In the genomic region with DNA sequence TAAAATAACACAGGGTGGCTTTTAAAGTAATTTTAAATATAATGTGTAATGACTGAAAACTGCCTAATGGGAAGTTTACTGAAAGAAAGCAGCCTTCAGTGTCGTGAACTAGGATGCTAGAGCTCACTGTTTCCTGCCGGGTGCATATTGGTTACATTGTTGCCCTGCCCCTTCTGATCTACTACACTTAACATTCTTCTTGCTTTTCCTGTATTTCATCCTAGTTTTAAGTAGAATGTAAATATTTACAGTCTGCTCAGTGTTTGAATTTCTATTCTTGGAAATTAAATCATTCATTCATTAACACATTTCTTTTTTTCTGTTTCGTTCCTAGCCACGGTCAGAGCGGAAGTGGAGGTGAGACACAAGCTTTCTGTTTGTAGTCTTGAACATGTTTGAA, we compare ENCODE assay signal across 22 mouse cellular contexts.
A peak's percentile ranks its signal among the peaks of the same experiment; 100 is the strongest.
DNase-seq lines count a peak whose midpoint lies in the region; ATAC-seq and TF ChIP-seq lines count a peak whose summit lies in the region.
"Had no signal": no experiment of that assay in that cellular context is flagged by ENCODE, and none has a peak within 500 bp of the region (broad histone marks: within the 10 kb centered on the region; RNA-seq: fewer than 3 reads in every experiment).

No protein-coding gene starts in this region.

- 28% methylated on average over 5 of the region's 5 CpGs for WGBS in lung, embryonic 14.5 days
- 22% methylated on average over 5 of the region's 5 CpGs for WGBS in lung, adult 2 months
- WGBS in lung, embryonic 16.5 days: 25% methylated on average over 5 of the region's 5 CpGs
- 26% methylated on average over 5 of the region's 5 CpGs for WGBS in stomach, embryonic 16.5 days
- 23% methylated on average over 5 of the region's 5 CpGs for WGBS in stomach, postnatal 0 days

- no peaks in the 10 kb centered on the region for H3K36me3 ChIP-seq in lung, embryonic 14.5 days (ENCODE audit: insufficient read depth)
- no peaks in the 10 kb centered on the region for H3K36me3 ChIP-seq in lung, embryonic 16.5 days (ENCODE audit: control insufficient read depth, insufficient read depth, low read length)
- H3K36me3 ChIP-seq in stomach, embryonic 16.5 days (ENCODE audit: control insufficient read depth, insufficient read depth, low read length): no peaks in the 10 kb centered on the region
- no peaks in the 10 kb centered on the region for H3K36me3 ChIP-seq in stomach, postnatal 0 days (ENCODE audit: control insufficient read depth, insufficient read depth, low read length)
- H3K36me3 ChIP-seq: embryonic facial prominence, embryonic 10.5 days; embryonic facial prominence, embryonic 12.5 days; forebrain, embryonic 15.5 days had no signal

- peak; percentile 55 for DNase-seq in lung, embryonic 14.5 days
- no peak for DNase-seq in lung, adult 2 months
- DNase-seq in lung, postnatal 25 days (ENCODE audit: low spot score): no peak
- DNase-seq in stomach, postnatal 0 days (ENCODE audit: low spot score): no peak
- DNase-seq in thymus, postnatal 36 days: no peak
- DNase-seq: adrenal gland, adult 8-10 months; adrenal gland, postnatal 14 days; adrenal gland, postnatal 36 days; cerebellum, adult 11-12 months; cerebellum, adult 2 months; cerebellum, adult 9-10 months; cerebellum, postnatal 10 days; cerebellum, postnatal 25 days had no signal

- peak; percentile 82 for ATAC-seq in lung, embryonic 14.5 days (ENCODE audit: insufficient read depth)
- ATAC-seq in lung, embryonic 16.5 days (ENCODE audit: low read depth): peak; percentile 74
- ATAC-seq in stomach, embryonic 16.5 days (ENCODE audit: insufficient read depth, low FRiP score): no peak
- no peak for ATAC-seq in stomach, postnatal 0 days (ENCODE audit: low FRiP score, low TSS enrichment)
- ATAC-seq: activated CD4-positive, CD25-positive, alpha-beta regulatory T cell, adult 4 months; forebrain, embryonic 13.5 days; forebrain, embryonic 15.5 days; Patski had no signal

- TF ChIP-seq EP300 in stomach, postnatal 0 days (optimal IDR thresholded peaks at IDR 0.05): no peak

- no peak for TF ChIP-seq POLR2A in lung, adult 2 months (IDR thresholded peaks at IDR 0.05; ENCODE audit: borderline replicate concordance, extremely low read depth, low read depth, low read length)

- no peaks in the 10 kb centered on the region for H3K27me3 ChIP-seq in lung, embryonic 14.5 days (ENCODE audit: insufficient read depth, low read length)
- no peaks in the 10 kb centered on the region for H3K27me3 ChIP-seq in lung, embryonic 16.5 days (ENCODE audit: control insufficient read depth, insufficient read depth, low read depth, low read length)
- no peaks in the 10 kb centered on the region for H3K27me3 ChIP-seq in stomach, embryonic 16.5 days (ENCODE audit: control insufficient read depth, insufficient read depth, low read length)
- H3K27me3 ChIP-seq in stomach, postnatal 0 days (ENCODE audit: control insufficient read depth, insufficient read depth, low read length): no peaks in the 10 kb centered on the region
- H3K27me3 ChIP-seq: embryonic facial prominence, embryonic 12.5 days; forebrain, embryonic 13.5 days; forebrain, embryonic 15.5 days; Patski had no signal

- H3K4me2 ChIP-seq in lung, embryonic 14.5 days: no peak overlapping the region
- no peak overlapping the region for H3K4me2 ChIP-seq in lung, embryonic 16.5 days (ENCODE audit: low read depth, low read length)
- 0 out of 2 replicates have a peak overlapping the region, but pooled peaks have one; percentile 24 for H3K4me2 ChIP-seq in stomach, embryonic 16.5 days (ENCODE audit: low read depth, low read length)
- H3K4me2 ChIP-seq in stomach, postnatal 0 days (replicated peaks; ENCODE audit: low read depth): no peak overlapping the region
- H3K4me2 ChIP-seq: embryonic facial prominence, embryonic 12.5 days; forebrain, embryonic 13.5 days; forebrain, embryonic 15.5 days had no signal

- no peaks in the 10 kb centered on the region for H3K9me3 ChIP-seq in lung, embryonic 14.5 days (ENCODE audit: low read depth, low read length)
- no peaks in the 10 kb centered on the region for H3K9me3 ChIP-seq in lung, embryonic 16.5 days (ENCODE audit: control insufficient read depth, low read length)
- H3K9me3 ChIP-seq in stomach, embryonic 16.5 days (replicated peaks; ENCODE audit: control insufficient read depth, low read length): no peaks in the 10 kb centered on the region
- H3K9me3 ChIP-seq in stomach, postnatal 0 days (ENCODE audit: control insufficient read depth, low read length): no peaks in the 10 kb centered on the region
- H3K9me3 ChIP-seq: embryonic facial prominence, embryonic 10.5 days; embryonic facial prominence, embryonic 12.5 days; forebrain, embryonic 13.5 days; forebrain, embryonic 15.5 days; G1E had no signal

- no peak overlapping the region for H3K4me3 ChIP-seq in lung, embryonic 14.5 days (ENCODE audit: low read depth, low read length)
- H3K4me3 ChIP-seq in lung, adult 2 months (replicated peaks; ENCODE audit: extremely low read depth, low read depth, low read length): no peak overlapping the region
- no peak overlapping the region for H3K4me3 ChIP-seq in lung, embryonic 16.5 days (ENCODE audit: low read length)
- H3K4me3 ChIP-seq in stomach, embryonic 16.5 days (replicated peaks; ENCODE audit: low read length): no peak overlapping the region
- H3K4me3 ChIP-seq in stomach, postnatal 0 days (ENCODE audit: low read depth, low read length): no peak overlapping the region
- H3K4me3 ChIP-seq: embryonic facial prominence, embryonic 10.5 days; embryonic facial prominence, embryonic 12.5 days; forebrain, embryonic 13.5 days; forebrain, embryonic 15.5 days had no signal

- H3K9ac ChIP-seq in lung, embryonic 14.5 days: no peak overlapping the region
- no peak overlapping the region for H3K9ac ChIP-seq in lung, embryonic 16.5 days (ENCODE audit: low read length)
- H3K9ac ChIP-seq in stomach, embryonic 16.5 days (ENCODE audit: low read length): no peak overlapping the region
- H3K9ac ChIP-seq in stomach, postnatal 0 days (ENCODE audit: low read length): no peak overlapping the region
- H3K9ac ChIP-seq: embryonic facial prominence, embryonic 12.5 days; forebrain, embryonic 13.5 days; forebrain, embryonic 15.5 days had no signal

- H3K27ac ChIP-seq in lung, embryonic 14.5 days (ENCODE audit: low read depth): no peak overlapping the region
- H3K27ac ChIP-seq in lung, embryonic 16.5 days (ENCODE audit: low read length): no peak overlapping the region
- H3K27ac ChIP-seq in stomach, embryonic 16.5 days (ENCODE audit: low read length): no peak overlapping the region
- H3K27ac ChIP-seq in stomach, postnatal 0 days (replicated peaks): no peak overlapping the region
- H3K27ac ChIP-seq: embryonic facial prominence, embryonic 10.5 days; embryonic facial prominence, embryonic 12.5 days; forebrain, embryonic 13.5 days; forebrain, embryonic 15.5 days had no signal

- no peaks in the 10 kb centered on the region for H3K4me1 ChIP-seq in lung, embryonic 14.5 days (ENCODE audit: insufficient read depth)
- H3K4me1 ChIP-seq in lung, adult 2 months (ENCODE audit: control insufficient read depth, insufficient read depth, low read length): no peaks in the 10 kb centered on the region
- H3K4me1 ChIP-seq in lung, embryonic 16.5 days (replicated peaks; ENCODE audit: control insufficient read depth, insufficient read depth, low read length): peaks cover 5% of the 10 kb centered on the region; the same call in 1 of the 2 replicates
- H3K4me1 ChIP-seq in stomach, embryonic 16.5 days (ENCODE audit: control insufficient read depth, insufficient read depth, low read length): no peaks in the 10 kb centered on the region
- no peaks in the 10 kb centered on the region for H3K4me1 ChIP-seq in stomach, postnatal 0 days (replicated peaks; ENCODE audit: control insufficient read depth, insufficient read depth)
- H3K4me1 ChIP-seq: embryonic facial prominence, embryonic 10.5 days; embryonic facial prominence, embryonic 12.5 days; forebrain, embryonic 13.5 days; forebrain, embryonic 15.5 days had no signal

- no peak for TF ChIP-seq CTCF in lung, embryonic 14.5 days (IDR thresholded peaks at IDR 0.05; ENCODE audit: low read depth)
- TF ChIP-seq CTCF in lung, adult 2 months (IDR thresholded peaks at IDR 0.05; ENCODE audit: insufficient read depth, low read length): no peak
- no peak for TF ChIP-seq CTCF in stomach, postnatal 0 days (IDR thresholded peaks at IDR 0.05; ENCODE audit: low read depth)

Comparison
In these comparisons a context has a peak if more than half of its experiments do, and no peak if none do; other contexts are left out.
1. ATAC-seq: peak in lung, embryonic 14.5 days (single experiment) and lung, embryonic 16.5 days (single experiment); none in stomach, embryonic 16.5 days (single experiment) and stomach, postnatal 0 days (single experiment).